Mouse (Mus musculus) frontal cortex, postnatal 25 days (tissue): ENCODE measurements around the gene H2-Q6.
"Not testable (repeated sequence)": the region's sequence is repeated elsewhere in the genome, so short reads cannot be mapped to it uniquely, and the experiment has no call there.

ENCODE experiments used
- DNase-seq, 2 experiments: peaks; one replicate each; pipeline ENCODE4 v3.0.0; 2022; ENCODE audit warnings: low spot score in 2 of 2

H2-Q6 gene

GRCm38 (mm10) chr17:35424624-35425416 is at the start of gene H2-Q6:
TSS of gene H2-Q6 (plus strand) at chr17:35424850.
- DNase-seq, result peak in 1 of 2 experiments; percentile 3

GRCm38 (mm10) chr17:35379369-35379728 is 45.3 kb upstream of the H2-Q6 start, which contains the start of gene H2-Q4:
TSS of gene H2-Q4 (plus strand) at chr17:35379617.
- peak; percentile 52 to 65 for DNase-seq

GRCm38 (mm10) chr17:35379729-35380451 is 44.8 kb upstream of the H2-Q6 start:
- no peak for DNase-seq

- not testable (repeated sequence) for DNase-seq
Measured at GRCm38 (mm10) chr17:35389796-35390195, 34.9 kb upstream of the H2-Q6 start.

GRCm38 (mm10) chr17:35392671-35393070 is 32.0 kb upstream of the H2-Q6 start:
- DNase-seq, result not testable (repeated sequence)

GRCm38 (mm10) chr17:35393864-35394800 is 30.5 kb upstream of the H2-Q6 start:
- DNase-seq, result not testable (repeated sequence)

- DNase-seq, result not testable (repeated sequence)
Measured at GRCm38 (mm10) chr17:35396956-35397355, 27.7 kb upstream of the H2-Q6 start.

- not testable (repeated sequence) for DNase-seq
Measured at GRCm38 (mm10) chr17:35413057-35413456, 11.6 kb upstream of the H2-Q6 start.

- not testable (repeated sequence) for DNase-seq
Measured at GRCm38 (mm10) chr17:35415273-35416129, 9.1 kb upstream of the H2-Q6 start.

GRCm38 (mm10) chr17:35418772-35419171 is 5.9 kb upstream of the H2-Q6 start:
- no peak for DNase-seq

GRCm38 (mm10) chr17:35419564-35419963 is 5.1 kb upstream of the H2-Q6 start:
- DNase-seq, result not testable (repeated sequence)

GRCm38 (mm10) chr17:35420206-35420810 is 4.3 kb upstream of the H2-Q6 start:
- not testable (repeated sequence) for DNase-seq

GRCm38 (mm10) chr17:35421331-35421730 is 3.3 kb upstream of the H2-Q6 start:
- DNase-seq, result not testable (repeated sequence)

- DNase-seq, result not testable (repeated sequence)
Measured at GRCm38 (mm10) chr17:35422360-35422759, 2.3 kb upstream of the H2-Q6 start.

GRCm38 (mm10) chr17:35423131-35423810 is 1.4 kb upstream of the H2-Q6 start:
- DNase-seq, result peak in 1 of 2 experiments; percentile 1

- DNase-seq, result peak in 1 of 2 experiments; percentile 2
Measured at GRCm38 (mm10) chr17:35424106-35424505, 544 bp upstream of the H2-Q6 start.

- DNase-seq, result not testable (repeated sequence)
Measured at GRCm38 (mm10) chr17:35425474-35425873, 824 bp downstream of the H2-Q6 start.

GRCm38 (mm10) chr17:35428883-35429282 is 4.2 kb downstream of the H2-Q6 start:
- DNase-seq, result not testable (repeated sequence)

GRCm38 (mm10) chr17:35430671-35431070 is 6.0 kb downstream of the H2-Q6 start:
- DNase-seq, result not testable (repeated sequence)
